Mouse (Mus musculus): ENCODE measurements at regions not wholly inside any gene's neighbourhood (a gene's known extent, or its start where the extent isn't known, plus 50 kb on each side); places are given as distances from the start of the nearest gene placed in this dataset.
A peak's percentile ranks its signal among the peaks of the same experiment; 100 is the strongest.

- no peak for DNase-seq
Measured at GRCm38 (mm10) chr6:78599751-78600150, 131.1 kb upstream of the Reg3g start.

- DNase-seq: no peak
Measured at GRCm38 (mm10) chr6:78570000-78570597, 101.4 kb upstream of the Reg3g start.

GRCm38 (mm10) chr6:78553008-78553698 lies 84.5 kb upstream of the Reg3g start:
- DNase-seq: no peak

GRCm38 (mm10) chr6:78552353-78552698 lies 83.7 kb upstream of the Reg3g start:
- DNase-seq: peak; percentile 29

GRCm38 (mm10) chr6:78551666-78552352 lies 83.1 kb upstream of the Reg3g start:
- DNase-seq: peak; percentile 72

GRCm38 (mm10) chr6:78548476-78548875 lies 79.8 kb upstream of the Reg3g start:
- DNase-seq: no peak

GRCm38 (mm10) chr6:78547721-78548120 lies 79.0 kb upstream of the Reg3g start:
- no peak for DNase-seq

GRCm38 (mm10) chr6:78544238-78544637 lies 75.6 kb upstream of the Reg3g start:
- DNase-seq: peak; percentile 74

GRCm38 (mm10) chr6:78537476-78537875 lies 68.8 kb upstream of the Reg3g start:
- no peak for DNase-seq

- DNase-seq: no peak
Measured at GRCm38 (mm10) chr6:78526986-78527762, 58.5 kb upstream of the Reg3g start.
